Mouse (Mus musculus) lung, postnatal 0 days (tissue): ENCODE measurements around the gene Klf15. TPM values are rescaled to one million over a fixed set of nuclear protein-coding genes. Genes with fewer than 3 reads are reported as not detected.

Experiments
- ATAC-seq: fragments of 200-750 bp; cut with Nextera tagmentation; 2 replicates; pipeline ENCODE4 v1.8.0; 2017; ENCODE audit warnings: moderate library complexity
- DNase-seq: peaks from one replicate; pipeline ENCODE4 v3.0.0-alpha.2; 2016; ENCODE audit warnings: low spot score
- H3K27ac ChIP-seq: fragments of 300-500 bp; sonication (generic); 2 replicates; pipeline ENCODE4 v1.5.1; 2014; ENCODE audit warnings: antibody characterized with exemption, mild to moderate bottlenecking, low read length, mixed read lengths
- H3K27me3 ChIP-seq: fragments of 300-500 bp; sonication (generic); replicated peaks from 2 replicates; pipeline ENCODE4 v1.6.1; 2014; ENCODE audit warnings: low read length, mixed read lengths; ENCODE audit not compliant: insufficient read depth
- H3K36me3 ChIP-seq: fragments of 300-500 bp; sonication (generic); 2 replicates; pipeline ENCODE4 v1.6.1; 2014; ENCODE audit warnings: low read length, mixed read lengths; ENCODE audit not compliant: insufficient read depth
- H3K4me1 ChIP-seq: fragments of 300-500 bp; sonication (generic); 2 replicates; pipeline ENCODE4 v1.6.1; 2014; ENCODE audit warnings: antibody characterized with exemption, low read depth, low read length, mixed read lengths; ENCODE audit not compliant: insufficient read depth
- H3K4me2 ChIP-seq: fragments of 300-500 bp; sonication (generic); replicated peaks from 2 replicates; pipeline ENCODE4 v1.6.1; 2014; ENCODE audit warnings: low read depth, mild to moderate bottlenecking, low read length, moderate library complexity, mixed read lengths
- H3K4me3 ChIP-seq: fragments of 300-500 bp; sonication (generic); 2 replicates; pipeline ENCODE4 v1.5.1; 2014; ENCODE audit warnings: low read depth, low read length
- H3K9ac ChIP-seq: fragments of 300-500 bp; sonication (generic); replicated peaks from 2 replicates; pipeline ENCODE4 v1.6.1; 2014; ENCODE audit warnings: low read depth, mild to moderate bottlenecking
- H3K9me3 ChIP-seq: fragments of 300-500 bp; sonication (generic); 2 replicates; pipeline ENCODE4 v1.6.1; 2016; ENCODE audit warnings: low read length, mixed read lengths
- CTCF ChIP-seq: IDR thresholded peaks from 2 replicates; pipeline ENCODE4 v1.5.1; 2016; ENCODE audit warnings: antibody characterized with exemption, mild to moderate bottlenecking
- EP300 ChIP-seq: IDR thresholded peaks from 2 replicates; pipeline ENCODE4 v1.6.1; 2016; ENCODE audit warnings: antibody characterized with exemption, mild to moderate bottlenecking, control low read depth
- WGBS: fragments of 180-500 bp; shearing (Covaris S2); extraction: QIAGEN DNeasy Blood & Tissue Kit; methylation state at CpG from one replicate; pipeline ENCODE4 v1.1.7; 2014; 5-methylcytosine and 5-hydroxymethylcytosine counted together
- polyA plus RNA-seq: library from polyadenylated mRNA; unstranded; fragments of >200 nt; fragmentation: Nextera tagmentation; extraction: Ambion mirVana; gene quantifications from 2 replicates; pipeline ENCODE4 v1.2.1, GENCODE M21; 2015

Klf15 gene
- polyA plus RNA-seq, 1 experiment from 2014 or later: 41.4 TPM

GRCm38 (mm10) chr6:90461771-90462170 is 605 bp upstream of the Klf15 start:
- ATAC-seq (no peak), DNase-seq (no peak)
- Histone ChIP-seq H3K9ac (peak overlapping the region; percentile 96; the same call in 1 of the 2 replicates), H3K27ac (peak overlapping the region; percentile 98), H3K4me3 (peak overlapping the region; percentile 81), H3K27me3 (no peaks in the 10 kb centered on the region), H3K9me3 (no peaks in the 10 kb centered on the region), H3K4me2 (peak overlapping the region; percentile 94), H3K36me3 (no peaks in the 10 kb centered on the region), H3K4me1 (peaks cover 30% of the 10 kb centered on the region; the same call in 1 of the 2 replicates)
- TF ChIP-seq CTCF: no peak
- TF ChIP-seq EP300: no peak
- WGBS: 24% methylated on average over 12 of the region's 12 CpGs

- ATAC-seq (peak; percentile 20), DNase-seq (peak; percentile 48)
- H3K27me3 ChIP-seq: no peaks in the 10 kb centered on the region
- peak overlapping the region; percentile 96 for H3K9ac ChIP-seq
- no peaks in the 10 kb centered on the region for H3K9me3 ChIP-seq
- H3K27ac ChIP-seq: peak overlapping the region; percentile 98
- TF ChIP-seq EP300 (no peak), CTCF (no peak)
- peak overlapping the region; percentile 81 for H3K4me3 ChIP-seq
- H3K4me2 ChIP-seq: peak overlapping the region; percentile 94
- H3K4me1 ChIP-seq: peaks cover 37% of the 10 kb centered on the region; the same call in 1 of the 2 replicates
- WGBS: under 1% methylated on average over 31 of the region's 38 CpGs
- 0 out of 2 replicates have a peak, but pooled peaks cover 4% of the 10 kb centered on the region for H3K36me3 ChIP-seq
These were observed 458 bp downstream of the Klf15 start for GRCm38 (mm10) chr6:90462841-90463227.

- Histone ChIP-seq H3K36me3 (0 out of 2 replicates have a peak, but pooled peaks cover 4% of the 10 kb centered on the region), H3K27ac (peak overlapping the region; percentile 98), H3K4me1 (peaks cover 37% of the 10 kb centered on the region; the same call in 1 of the 2 replicates), H3K4me3 (peak overlapping the region; percentile 81), H3K27me3 (no peaks in the 10 kb centered on the region), H3K9me3 (no peaks in the 10 kb centered on the region), H3K9ac (peak overlapping the region; percentile 96), H3K4me2 (peak overlapping the region; percentile 94)
- peak; percentile 90 for ATAC-seq
- TF ChIP-seq EP300 (peak; percentile 93), CTCF (peak; percentile 19; the same call in 1 of the 2 replicates)
- peak; percentile 98 for DNase-seq
- WGBS: 2% methylated on average over 31 of the region's 31 CpGs
These were observed 969 bp downstream of the Klf15 start for GRCm38 (mm10) chr6:90463228-90463862.

GRCm38 (mm10) chr6:90463890-90464421 is 1.6 kb downstream of the Klf15 start:
- peak overlapping the region; percentile 98 for H3K27ac ChIP-seq
- DNase-seq (peak; percentile 24), ATAC-seq (peak; percentile 1; the same call in 1 of the 2 replicates)
- H3K36me3 ChIP-seq: 0 out of 2 replicates have a peak, but pooled peaks cover 4% of the 10 kb centered on the region
- no peaks in the 10 kb centered on the region for H3K27me3 ChIP-seq
- peak overlapping the region; percentile 40 for H3K9ac ChIP-seq
- 37% methylated on average over 7 of the region's 7 CpGs for WGBS
- H3K4me3 ChIP-seq: peak overlapping the region; percentile 81
- peak overlapping the region; percentile 94 for H3K4me2 ChIP-seq
- no peaks in the 10 kb centered on the region for H3K9me3 ChIP-seq
- peaks cover 37% of the 10 kb centered on the region; the same call in 1 of the 2 replicates for H3K4me1 ChIP-seq
- TF ChIP-seq CTCF (no peak), EP300 (no peak)

GRCm38 (mm10) chr6:90465028-90465640 is 2.8 kb downstream of the Klf15 start:
- Histone ChIP-seq H3K9me3 (no peaks in the 10 kb centered on the region), H3K36me3 (0 out of 2 replicates have a peak, but pooled peaks cover 4% of the 10 kb centered on the region), H3K4me3 (no peak overlapping the region), H3K27me3 (no peaks in the 10 kb centered on the region), H3K4me2 (peak overlapping the region; percentile 94; the same call in 1 of the 2 replicates), H3K4me1 (peaks cover 37% of the 10 kb centered on the region; the same call in 1 of the 2 replicates), H3K27ac (peak overlapping the region; percentile 98), H3K9ac (no peak overlapping the region; the same call in 1 of the 2 replicates)
- ATAC-seq (no peak), DNase-seq (no peak)
- 92% methylated on average over 11 of the region's 11 CpGs for WGBS
- TF ChIP-seq EP300 (no peak), CTCF (no peak)

GRCm38 (mm10) chr6:90466079-90466478 is 3.7 kb downstream of the Klf15 start:
- DNase-seq (peak; percentile 93), ATAC-seq (peak; percentile 8)
- Histone ChIP-seq H3K4me3 (no peak overlapping the region), H3K27ac (peak overlapping the region; percentile 98), H3K4me2 (peak overlapping the region; percentile 94; the same call in 1 of the 2 replicates), H3K4me1 (peaks cover 44% of the 10 kb centered on the region; the same call in 1 of the 2 replicates), H3K36me3 (0 out of 2 replicates have a peak, but pooled peaks cover 4% of the 10 kb centered on the region), H3K9me3 (no peaks in the 10 kb centered on the region), H3K27me3 (no peaks in the 10 kb centered on the region), H3K9ac (no peak overlapping the region)
- TF ChIP-seq EP300: peak; percentile 86
- 0 out of 2 replicates have a peak, but pooled peaks have one; percentile 1 for TF ChIP-seq CTCF
- WGBS: 34% methylated on average over 10 of the region's 10 CpGs
